Mouse (Mus musculus): ENCODE measurements around the gene Pfdn4. TPM values are rescaled to one million over a fixed set of nuclear protein-coding genes. Genes with fewer than 3 reads are reported as not detected.
A peak's percentile ranks its signal among the peaks of the same experiment; 100 is the strongest.
"Not testable (repeated sequence)": the region's sequence is repeated elsewhere in the genome, so short reads cannot be mapped to it uniquely, and the experiment has no call there.

Gene Pfdn4
- polyA plus RNA-seq (2015; fragmentation: Nextera tagmentation; extraction: Ambion mirVana), result 90.0 and 93.0 TPM in 2 replicates

- Histone ChIP-seq H3K4me2 (peak within 1 kb of the TSS; percentile 55), H3K4me3 (peak within 1 kb of the TSS; percentile 31), H3K27ac (no peak within 1 kb of the TSS), H3K36me3 (no peaks in the 10 kb centered on the region), H3K9me3 (no peaks in the 10 kb centered on the region), H3K27me3 (peaks cover 83% of the 10 kb centered on the region), H3K9ac (no peak within 1 kb of the TSS), H3K4me1 (peaks cover 16% of the 10 kb centered on the region)
- no peak for ATAC-seq (ENCODE audit: insufficient number of reproducible peaks, insufficient read depth, low FRiP score, low TSS enrichment, low read depth)
- WGBS, result under 1% methylated on average over 46 of the region's 46 CpGs
Observed at GRCm38 (mm10) chr2:170496154-170496930, at the start of gene Pfdn4. Gene Pfdn4 (plus strand): TSS chr2:170496428.

- 65% methylated on average over 5 of the region's 5 CpGs for WGBS
- no peak for ATAC-seq (ENCODE audit: insufficient number of reproducible peaks, insufficient read depth, low FRiP score, low TSS enrichment, low read depth)
- no peak overlapping the region for H3K9ac ChIP-seq
Observed at GRCm38 (mm10) chr2:170446843-170447383, 49.3 kb upstream of the Pfdn4 start.

GRCm38 (mm10) chr2:170447651-170448050 is 48.6 kb upstream of the Pfdn4 start:
- Histone ChIP-seq H3K4me3 (no peak overlapping the region), H3K27me3 (no peaks in the 10 kb centered on the region; the same call in 1 of the 2 replicates), H3K36me3 (no peaks in the 10 kb centered on the region), H3K9ac (no peak overlapping the region), H3K27ac (no peak overlapping the region), H3K9me3 (no peaks in the 10 kb centered on the region), H3K4me2 (no peak overlapping the region), H3K4me1 (peaks cover 8% of the 10 kb centered on the region; the same call in 1 of the 2 replicates)
- WGBS, result 65% methylated on average over 10 of the region's 10 CpGs
- ATAC-seq (ENCODE audit: insufficient number of reproducible peaks, insufficient read depth, low FRiP score, low TSS enrichment, low read depth), result no peak

More at GRCm38 (mm10) chr2:170446843-170447383, 49.3 kb upstream of the Pfdn4 start:
- Histone ChIP-seq H3K27ac (no peak overlapping the region), H3K36me3 (no peaks in the 10 kb centered on the region), H3K9me3 (no peaks in the 10 kb centered on the region), H3K4me2 (no peak overlapping the region), H3K4me3 (no peak overlapping the region), H3K27me3 (no peaks in the 10 kb centered on the region; the same call in 1 of the 2 replicates), H3K4me1 (peaks cover 8% of the 10 kb centered on the region; the same call in 1 of the 2 replicates)

- no peak overlapping the region for H3K27ac ChIP-seq
- peaks cover 6% of the 10 kb centered on the region; the same call in 1 of the 2 replicates for H3K4me1 ChIP-seq
- H3K4me2 ChIP-seq, result peak overlapping the region; percentile 49
- 6% methylated on average over 9 of the region's 9 CpGs for WGBS
- peak; percentile 43; the same call in 1 of the 2 replicates for ATAC-seq (ENCODE audit: insufficient number of reproducible peaks, insufficient read depth, low FRiP score, low TSS enrichment, low read depth)
- H3K36me3 ChIP-seq, result no peaks in the 10 kb centered on the region
- H3K4me3 ChIP-seq, result no peak overlapping the region
- H3K27me3 ChIP-seq, result no peaks in the 10 kb centered on the region; the same call in 1 of the 2 replicates
- H3K9ac ChIP-seq, result no peak overlapping the region
- no peaks in the 10 kb centered on the region for H3K9me3 ChIP-seq
Observed at GRCm38 (mm10) chr2:170450933-170451332, 45.3 kb upstream of the Pfdn4 start.

- not testable (repeated sequence) for H3K9me3 ChIP-seq; H3K36me3 ChIP-seq; H3K27ac ChIP-seq; H3K27me3 ChIP-seq; H3K4me2 ChIP-seq; ATAC-seq (ENCODE audit: insufficient number of reproducible peaks, insufficient read depth, low FRiP score, low TSS enrichment, low read depth); H3K4me1 ChIP-seq; H3K4me3 ChIP-seq; H3K9ac ChIP-seq
- WGBS, result 47% methylated on average over 4 of the region's 4 CpGs
Observed at GRCm38 (mm10) chr2:170453809-170454208, 42.4 kb upstream of the Pfdn4 start.

GRCm38 (mm10) chr2:170459183-170459582 is 37.0 kb upstream of the Pfdn4 start:
- Histone ChIP-seq H3K27me3 (no peaks in the 10 kb centered on the region), H3K4me1 (no peaks in the 10 kb centered on the region), H3K27ac (no peak overlapping the region), H3K4me3 (no peak overlapping the region), H3K36me3 (no peaks in the 10 kb centered on the region), H3K9ac (no peak overlapping the region), H3K9me3 (no peaks in the 10 kb centered on the region), H3K4me2 (no peak overlapping the region)
- no peak for ATAC-seq (ENCODE audit: insufficient number of reproducible peaks, insufficient read depth, low FRiP score, low TSS enrichment, low read depth)
- 66% methylated on average over 10 of the region's 10 CpGs for WGBS

GRCm38 (mm10) chr2:170459805-170460204 is 36.4 kb upstream of the Pfdn4 start:
- WGBS, result 31% methylated on average over 9 of the region's 9 CpGs
- no peak overlapping the region for H3K27ac ChIP-seq

GRCm38 (mm10) chr2:170461652-170462051 is 34.6 kb upstream of the Pfdn4 start:
- ATAC-seq (ENCODE audit: insufficient number of reproducible peaks, insufficient read depth, low FRiP score, low TSS enrichment, low read depth), result no peak
- Histone ChIP-seq H3K4me1 (no peaks in the 10 kb centered on the region), H3K27ac (no peak overlapping the region), H3K27me3 (no peaks in the 10 kb centered on the region), H3K9me3 (no peaks in the 10 kb centered on the region), H3K4me2 (no peak overlapping the region), H3K9ac (no peak overlapping the region), H3K4me3 (no peak overlapping the region), H3K36me3 (no peaks in the 10 kb centered on the region)
- 61% methylated on average over 7 of the region's 7 CpGs for WGBS

More at GRCm38 (mm10) chr2:170459805-170460204, 36.4 kb upstream of the Pfdn4 start:
- H3K27me3 ChIP-seq, result no peaks in the 10 kb centered on the region
- H3K9me3 ChIP-seq, result no peaks in the 10 kb centered on the region
- no peaks in the 10 kb centered on the region for H3K36me3 ChIP-seq
- H3K4me2 ChIP-seq, result no peak overlapping the region
- ATAC-seq (ENCODE audit: insufficient number of reproducible peaks, insufficient read depth, low FRiP score, low TSS enrichment, low read depth), result no peak
- H3K4me1 ChIP-seq, result no peaks in the 10 kb centered on the region
- no peak overlapping the region for H3K9ac ChIP-seq
- no peak overlapping the region for H3K4me3 ChIP-seq

GRCm38 (mm10) chr2:170464817-170465216 is 31.4 kb upstream of the Pfdn4 start:
- ATAC-seq (ENCODE audit: insufficient number of reproducible peaks, insufficient read depth, low FRiP score, low TSS enrichment, low read depth), result no peak

GRCm38 (mm10) chr2:170468009-170468408 is 28.2 kb upstream of the Pfdn4 start:
- Histone ChIP-seq H3K4me2 (no peak overlapping the region), H3K36me3 (no peaks in the 10 kb centered on the region), H3K27me3 (peaks cover 4% of the 10 kb centered on the region; the same call in 1 of the 2 replicates), H3K4me3 (no peak overlapping the region), H3K27ac (no peak overlapping the region), H3K9ac (no peak overlapping the region), H3K9me3 (no peaks in the 10 kb centered on the region), H3K4me1 (0 out of 2 replicates have a peak, but pooled peaks cover 5% of the 10 kb centered on the region)
- ATAC-seq (ENCODE audit: insufficient number of reproducible peaks, insufficient read depth, low FRiP score, low TSS enrichment, low read depth), result no peak

More at GRCm38 (mm10) chr2:170464817-170465216, 31.4 kb upstream of the Pfdn4 start:
- no peaks in the 10 kb centered on the region for H3K9me3 ChIP-seq
- H3K27me3 ChIP-seq, result peaks cover 4% of the 10 kb centered on the region; the same call in 1 of the 2 replicates
- H3K27ac ChIP-seq, result no peak overlapping the region
- H3K4me1 ChIP-seq, result 0 out of 2 replicates have a peak, but pooled peaks cover 5% of the 10 kb centered on the region
- 52% methylated on average over 4 of the region's 4 CpGs for WGBS
- no peaks in the 10 kb centered on the region for H3K36me3 ChIP-seq
- no peak overlapping the region for H3K4me2 ChIP-seq
- H3K9ac ChIP-seq, result no peak overlapping the region
- H3K4me3 ChIP-seq, result no peak overlapping the region

GRCm38 (mm10) chr2:170469616-170470308 is 26.5 kb upstream of the Pfdn4 start:
- Histone ChIP-seq H3K36me3 (no peaks in the 10 kb centered on the region), H3K27ac (no peak overlapping the region), H3K4me1 (0 out of 2 replicates have a peak, but pooled peaks cover 5% of the 10 kb centered on the region), H3K27me3 (peaks cover 4% of the 10 kb centered on the region; the same call in 1 of the 2 replicates), H3K4me3 (no peak overlapping the region), H3K4me2 (peak overlapping the region; percentile 7; the same call in 1 of the 2 replicates), H3K9me3 (0 out of 2 replicates have a peak, but pooled peaks cover 2% of the 10 kb centered on the region), H3K9ac (no peak overlapping the region)
- no peak for ATAC-seq (ENCODE audit: insufficient number of reproducible peaks, insufficient read depth, low FRiP score, low TSS enrichment, low read depth)
- 6% methylated on average over 10 of the region's 10 CpGs for WGBS

All from embryonic facial prominence, embryonic 13.5 days (tissue).